ENCODE assay signal across 20 mouse cellular contexts in genomic region chr6:143293648-143294047, GRCm38 (mm10).
DNase-seq lines count a peak whose midpoint lies in the region; ATAC-seq and TF ChIP-seq lines count a peak whose summit lies in the region.
"Had no signal": no experiment of that assay in that cellular context is flagged by ENCODE, and none has a peak within 500 bp of the region (broad histone marks: within the 10 kb centered on the region; RNA-seq: fewer than 3 reads in every experiment).

No protein-coding gene starts in this region.

- H3K4me3 ChIP-seq in liver, adult 2 months (ENCODE audit: insufficient read depth, low read depth, low read length) = no peak overlapping the region
- no peak overlapping the region for H3K4me3 ChIP-seq in MEL (ENCODE audit: control insufficient read depth in 1 of 2, insufficient read depth in 1 of 2, low read depth in 2 of 2, low read length in 2 of 2)
- no peak overlapping the region for H3K4me3 ChIP-seq in lung, embryonic 16.5 days (ENCODE audit: low read length)
- H3K4me3 ChIP-seq: embryonic facial prominence, embryonic 13.5 days; forebrain, embryonic 13.5 days; heart, embryonic 10.5 days; hindbrain, embryonic 10.5 days had no signal

- 59% methylated on average over 3 of the region's 3 CpGs for WGBS in liver, adult 2 months
- 30% methylated on average over 3 of the region's 3 CpGs for WGBS in lung, embryonic 16.5 days

- TF ChIP-seq RAD21 in MEL (IDR thresholded peaks at IDR 0.05; ENCODE audit: low read depth, low read length) = no peak

- no peaks in the 10 kb centered on the region for H3K36me3 ChIP-seq in liver, adult 2 months (ENCODE audit: control insufficient read depth, insufficient read depth, low read length)
- no peaks in the 10 kb centered on the region for H3K36me3 ChIP-seq in MEL (ENCODE audit: control insufficient read depth in 1 of 2, insufficient read depth in 2 of 2, low read length in 2 of 2)
- H3K36me3 ChIP-seq in lung, embryonic 16.5 days (ENCODE audit: control insufficient read depth, insufficient read depth, low read length) = no peaks in the 10 kb centered on the region
- H3K36me3 ChIP-seq: embryonic facial prominence, embryonic 13.5 days; heart, embryonic 10.5 days; hindbrain, embryonic 10.5 days had no signal

- no peaks in the 10 kb centered on the region for H3K9me3 ChIP-seq in MEL (replicated peaks; ENCODE audit: insufficient read depth, low read length)
- H3K9me3 ChIP-seq in lung, embryonic 16.5 days (ENCODE audit: control insufficient read depth, low read length) = no peaks in the 10 kb centered on the region
- H3K9me3 ChIP-seq: embryonic facial prominence, embryonic 13.5 days; forebrain, embryonic 13.5 days; heart, embryonic 10.5 days; hindbrain, embryonic 10.5 days had no signal

- H3K9ac ChIP-seq in liver, adult 2 months (ENCODE audit: low read depth, low read length) = no peak overlapping the region
- no peak overlapping the region for H3K9ac ChIP-seq in MEL (ENCODE audit: control insufficient read depth, low read depth, low read length, poor library complexity, severe bottlenecking)
- H3K9ac ChIP-seq in lung, embryonic 16.5 days (ENCODE audit: low read length) = no peak overlapping the region
- H3K9ac ChIP-seq: embryonic facial prominence, embryonic 13.5 days; forebrain, embryonic 13.5 days; hindbrain, embryonic 14.5 days had no signal

- DNase-seq in liver, adult 2 months (ENCODE audit: extremely low read depth, low read depth, low spot score) = peak; percentile 26
- DNase-seq in liver = no peak
- peak; percentile 56 for DNase-seq in MEL (ENCODE audit: low read depth, low spot score)
- peak; percentile 34 for DNase-seq in lung, postnatal 36 days
- no peak for DNase-seq in adrenal gland, postnatal 36 days
- no peak for DNase-seq in kidney, adult 9 months
- DNase-seq in frontal cortex, postnatal 14 days (ENCODE audit: low spot score in 2 of 2) = no peak
- DNase-seq: adrenal gland, postnatal 10 days; cerebellum, adult 11-12 months; cerebellum, adult 9-11 months; cerebellum, postnatal 36 days; gastrocnemius, postnatal 36 days; heart, adult 18-20 months; heart, postnatal 10 days had no signal

- no peak for TF ChIP-seq CTCF in liver, adult 2 months (IDR thresholded peaks at IDR 0.05; ENCODE audit: low read depth, low read length)
- no peak; a peak in 1 of 6 replicates for TF ChIP-seq CTCF in MEL (IDR thresholded peaks at IDR 0.05 in 2 of 3, conservative IDR thresholded peaks at IDR 0.05 in 1 of 3; ENCODE audit: control insufficient read depth in 1 of 3, insufficient read depth in 1 of 3, low read depth in 2 of 3, low read length in 3 of 3, poor library complexity in 1 of 3, severe bottlenecking in 1 of 3)

- no peak overlapping the region for H3K4me2 ChIP-seq in lung, embryonic 16.5 days (ENCODE audit: low read depth, low read length)
- H3K4me2 ChIP-seq: embryonic facial prominence, embryonic 13.5 days; forebrain, embryonic 13.5 days; hindbrain, embryonic 14.5 days had no signal

- peak; percentile 57 for ATAC-seq in lung, embryonic 16.5 days (ENCODE audit: low read depth)
- ATAC-seq: forebrain, embryonic 13.5 days had no signal

- no peak overlapping the region for H3K27ac ChIP-seq in liver, adult 2 months (replicated peaks; ENCODE audit: insufficient read depth, low read depth, low read length)
- H3K27ac ChIP-seq in MEL (ENCODE audit: control insufficient read depth, low read depth, low read length) = no peak overlapping the region
- no peak overlapping the region for H3K27ac ChIP-seq in lung, embryonic 16.5 days (ENCODE audit: low read length)
- H3K27ac ChIP-seq: embryonic facial prominence, embryonic 13.5 days; forebrain, embryonic 13.5 days; heart, embryonic 10.5 days; hindbrain, embryonic 10.5 days; hindbrain, embryonic 14.5 days had no signal

- H3K4me1 ChIP-seq in liver, adult 2 months (ENCODE audit: control insufficient read depth, insufficient read depth, low read length) = no peaks in the 10 kb centered on the region
- no peaks in the 10 kb centered on the region for H3K4me1 ChIP-seq in MEL (ENCODE audit: control insufficient read depth in 1 of 2, insufficient read depth in 2 of 2, low read length in 2 of 2)
- H3K4me1 ChIP-seq in lung, embryonic 16.5 days (replicated peaks; ENCODE audit: control insufficient read depth, insufficient read depth, low read length) = peaks cover 7% of the 10 kb centered on the region
- H3K4me1 ChIP-seq: forebrain, embryonic 13.5 days; heart, embryonic 10.5 days had no signal

- H3K79me2 ChIP-seq in liver, adult 2 months (ENCODE audit: control insufficient read depth, insufficient read depth, low read length) = no peaks in the 10 kb centered on the region
- no peaks in the 10 kb centered on the region for H3K79me2 ChIP-seq in MEL (ENCODE audit: control insufficient read depth, insufficient read depth, low read length, poor library complexity)

- no peaks in the 10 kb centered on the region for H3K27me3 ChIP-seq in liver, adult 2 months (ENCODE audit: control insufficient read depth, insufficient read depth, low read length)
- no peaks in the 10 kb centered on the region for H3K27me3 ChIP-seq in MEL (ENCODE audit: control insufficient read depth in 1 of 2, insufficient read depth in 2 of 2, low read length in 2 of 2)
- no peaks in the 10 kb centered on the region for H3K27me3 ChIP-seq in lung, embryonic 16.5 days (ENCODE audit: control insufficient read depth, insufficient read depth, low read depth, low read length)
- H3K27me3 ChIP-seq: forebrain, embryonic 13.5 days had no signal

- TF ChIP-seq POLR2A in liver, adult 2 months (IDR thresholded peaks at IDR 0.05; ENCODE audit: extremely low read depth, insufficient read depth, low read length) = no peak
- no peak for TF ChIP-seq POLR2A in MEL (IDR thresholded peaks at IDR 0.05; ENCODE audit: control insufficient read depth in 1 of 2, insufficient read depth in 1 of 2, low read depth in 1 of 2, low read length in 2 of 2, poor library complexity in 1 of 2)

- peak in 1 of 2 experiments; percentile 33; a peak in 1 of 4 replicates for TF ChIP-seq EP300 in MEL (IDR thresholded peaks at IDR 0.05; ENCODE audit: low read depth in 1 of 2, low read length in 2 of 2)

TF ChIP-seq in MEL, 35 proteins besides CTCF, POLR2A, EP300 and RAD21:
- TF ChIP-seq TAL1 (IDR thresholded peaks at IDR 0.05; ENCODE audit: low read length) = no peak
- no peak for TF ChIP-seq POLR2AphosphoS2 (IDR thresholded peaks at IDR 0.05; ENCODE audit: low read length)
- no peak for TF ChIP-seq USF1 (IDR thresholded peaks at IDR 0.05; ENCODE audit: low read depth, low read length)
- TF ChIP-seq BHLHE40 (IDR thresholded peaks at IDR 0.05; ENCODE audit: borderline replicate concordance, low read depth, low read length) = no peak
- TF ChIP-seq USF2 (IDR thresholded peaks at IDR 0.05; ENCODE audit: borderline replicate concordance in 1 of 2, insufficient read depth in 1 of 2, low read depth in 1 of 2, low read length in 2 of 2) = no peak
- TF ChIP-seq SIN3A (IDR thresholded peaks at IDR 0.05; ENCODE audit: low read length) = no peak
- no peak for TF ChIP-seq E2F4 (IDR thresholded peaks at IDR 0.05; ENCODE audit: borderline replicate concordance, low read depth, low read length)
- no peak for TF ChIP-seq CHD1 (IDR thresholded peaks at IDR 0.05; ENCODE audit: low read depth, low read length)
- TF ChIP-seq GABPA (IDR thresholded peaks at IDR 0.05; ENCODE audit: low read depth, low read length) = no peak
- TF ChIP-seq CHD2 (IDR thresholded peaks at IDR 0.05; ENCODE audit: low read length) = no peak
- TF ChIP-seq MYB (IDR thresholded peaks at IDR 0.05; ENCODE audit: low read depth, low read length) = no peak
- no peak for TF ChIP-seq MYC (IDR thresholded peaks at IDR 0.05; ENCODE audit: low read depth, low read length)

Comparison
In these comparisons a context has a peak if more than half of its experiments do, and no peak if none do; other contexts are left out.
1. DNase-seq: peak in liver, adult 2 months (single experiment), MEL (single experiment) and lung, postnatal 36 days (single experiment); none in liver (single experiment), adrenal gland, postnatal 36 days (0 of 2), kidney, adult 9 months (single experiment) and frontal cortex, postnatal 14 days (0 of 2).